Mouse (Mus musculus) limb, embryonic 11.5 days (tissue): Measurements from ENCODE around the gene Clns1a. TPM values are rescaled to one million over a fixed set of nuclear protein-coding genes. Genes with fewer than 3 reads are reported as not detected.

Source experiments
- ATAC-seq: fragments of 200-750 bp; cut with Nextera tagmentation; 2 replicates; pipeline ENCODE4 v1.8.0; 2017; ENCODE audit warnings: low read depth; ENCODE audit not compliant: insufficient number of reproducible peaks, low FRiP score, low TSS enrichment
- DNase-seq: peaks from one replicate; pipeline ENCODE4 v3.0.0-alpha.2; 2015; ENCODE audit warnings: low spot score
- H3K27ac ChIP-seq: fragments of 300-500 bp; sonication (generic); replicated peaks from 2 replicates; pipeline ENCODE4 v1.5.1; 2014; ENCODE audit warnings: low read depth, mild to moderate bottlenecking, low read length
- H3K27me3 ChIP-seq: fragments of 300-500 bp; sonication (generic); 2 replicates; pipeline ENCODE4 v1.6.1; 2014; ENCODE audit warnings: mild to moderate bottlenecking, low read length, mixed read lengths; ENCODE audit not compliant: control insufficient read depth, insufficient read depth
- H3K36me3 ChIP-seq: fragments of 300-500 bp; sonication (generic); 2 replicates; pipeline ENCODE4 v1.6.1; 2014; ENCODE audit warnings: mild to moderate bottlenecking, low read length, moderate library complexity, mixed read lengths; ENCODE audit not compliant: control insufficient read depth, insufficient read depth
- H3K4me1 ChIP-seq: fragments of 300-500 bp; sonication (generic); 2 replicates; pipeline ENCODE4 v1.6.1; 2014; ENCODE audit warnings: low read length, mixed read lengths; ENCODE audit not compliant: control insufficient read depth, insufficient read depth
- H3K4me2 ChIP-seq: fragments of 300-500 bp; sonication (generic); 2 replicates; pipeline ENCODE4 v1.6.1; 2014; ENCODE audit warnings: low read depth, mild to moderate bottlenecking, moderate library complexity; ENCODE audit not compliant: severe bottlenecking
- H3K4me3 ChIP-seq: fragments of 300-500 bp; sonication (generic); 2 replicates; pipeline ENCODE4 v1.5.1; 2014; ENCODE audit warnings: low read depth, low read length
- H3K9ac ChIP-seq: fragments of 300-500 bp; sonication (generic); 2 replicates; pipeline ENCODE4 v1.6.1; 2014; ENCODE audit warnings: mild to moderate bottlenecking, low read length
- H3K9me3 ChIP-seq: fragments of 300-500 bp; sonication (generic); 2 replicates; pipeline ENCODE4 v1.6.1; 2016; ENCODE audit warnings: low read length; ENCODE audit not compliant: control insufficient read depth
- WGBS: fragments of 180-500 bp; shearing (Covaris S2); extraction: QIAGEN DNeasy Blood & Tissue Kit; methylation state at CpG from one replicate; pipeline ENCODE4 v1.1.7; 2014; 5-methylcytosine and 5-hydroxymethylcytosine counted together
- polyA plus RNA-seq: library from polyadenylated mRNA; unstranded; fragments of >200 nt; fragmentation: Nextera tagmentation; extraction: Ambion mirVana; gene quantifications from 2 replicates; pipeline ENCODE4 v1.2.1, GENCODE M21; 2014

Clns1a gene
- polyA plus RNA-seq, 1 experiment from 2014 or later = 286 TPM

- H3K27me3 ChIP-seq = no peaks in the 10 kb centered on the region
- no peaks in the 10 kb centered on the region for H3K36me3 ChIP-seq
- no peaks in the 10 kb centered on the region for H3K4me1 ChIP-seq
- no peak overlapping the region for H3K27ac ChIP-seq
- WGBS = 86% methylated on average over 5 of the region's 5 CpGs
- H3K9ac ChIP-seq = no peak overlapping the region
- no peak overlapping the region for H3K4me2 ChIP-seq
- ATAC-seq (no peak), DNase-seq (no peak)
- H3K4me3 ChIP-seq = no peak overlapping the region
- H3K9me3 ChIP-seq = no peaks in the 10 kb centered on the region
Observed at GRCm38 (mm10) chr7:97733606-97734005, 37.2 kb downstream of the Clns1a start.

DNA sequence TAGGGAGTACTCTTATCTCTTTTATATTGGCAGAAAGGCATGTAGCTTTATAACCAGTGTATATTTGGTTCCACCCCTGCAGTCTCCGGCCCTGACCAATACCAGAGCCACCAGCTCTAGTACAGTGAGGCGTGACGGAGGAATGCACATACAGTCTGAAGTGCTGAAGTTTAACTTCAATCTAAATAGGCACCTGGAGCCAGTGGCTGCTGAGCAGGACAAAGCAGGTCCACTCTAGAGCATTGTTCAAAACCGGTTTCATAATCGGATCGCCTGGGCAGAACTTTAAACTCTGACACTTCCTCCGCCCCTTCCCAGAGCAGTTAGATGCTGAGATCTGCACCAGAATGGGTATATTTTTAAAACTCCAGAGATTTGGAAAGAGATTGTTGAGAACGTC, 38.6 kb downstream of the Clns1a start:
- Histone ChIP-seq H3K9me3 (no peaks in the 10 kb centered on the region), H3K4me1 (no peaks in the 10 kb centered on the region), H3K36me3 (no peaks in the 10 kb centered on the region), H3K4me2 (no peak overlapping the region), H3K9ac (no peak overlapping the region), H3K27me3 (no peaks in the 10 kb centered on the region), H3K27ac (no peak overlapping the region), H3K4me3 (no peak overlapping the region)
- DNase-seq = no peak
- ATAC-seq = no peak
- WGBS = 88% methylated on average over 8 of the region's 8 CpGs

DNA sequence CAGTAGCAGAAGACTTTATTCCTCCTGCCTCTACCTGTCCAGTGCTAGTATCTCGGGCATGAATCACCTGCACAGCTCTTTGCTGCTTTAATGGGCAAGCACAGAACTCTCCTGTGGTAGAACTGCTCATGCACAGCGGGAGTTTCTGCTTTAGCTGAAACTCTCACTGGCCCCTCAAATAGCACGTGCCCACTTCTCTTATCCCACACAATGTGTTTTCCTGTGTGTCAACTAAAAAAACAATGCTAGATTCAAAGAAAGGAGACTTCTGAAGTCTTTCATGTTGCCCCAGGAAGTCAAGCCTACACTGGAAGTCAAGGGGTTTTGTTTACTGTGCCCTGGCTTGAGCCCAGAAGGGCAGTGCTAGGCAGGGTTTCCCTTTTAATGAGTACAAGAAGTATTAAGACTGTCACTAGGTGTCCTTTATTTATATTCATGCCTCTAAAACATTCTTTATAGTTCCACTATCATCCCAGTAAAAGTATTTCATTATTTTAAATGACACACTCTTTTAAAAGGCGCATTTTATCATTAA, 39.5 kb downstream of the Clns1a start:
- H3K27me3 ChIP-seq = no peaks in the 10 kb centered on the region
- WGBS = 66% methylated on average over 4 of the region's 4 CpGs
- DNase-seq = no peak
- H3K9ac ChIP-seq = no peak overlapping the region
- no peaks in the 10 kb centered on the region for H3K9me3 ChIP-seq
- no peak for ATAC-seq
- no peaks in the 10 kb centered on the region for H3K4me1 ChIP-seq
- H3K36me3 ChIP-seq = no peaks in the 10 kb centered on the region
- no peak overlapping the region for H3K27ac ChIP-seq
- H3K4me2 ChIP-seq = no peak overlapping the region
- no peak overlapping the region for H3K4me3 ChIP-seq

DNA sequence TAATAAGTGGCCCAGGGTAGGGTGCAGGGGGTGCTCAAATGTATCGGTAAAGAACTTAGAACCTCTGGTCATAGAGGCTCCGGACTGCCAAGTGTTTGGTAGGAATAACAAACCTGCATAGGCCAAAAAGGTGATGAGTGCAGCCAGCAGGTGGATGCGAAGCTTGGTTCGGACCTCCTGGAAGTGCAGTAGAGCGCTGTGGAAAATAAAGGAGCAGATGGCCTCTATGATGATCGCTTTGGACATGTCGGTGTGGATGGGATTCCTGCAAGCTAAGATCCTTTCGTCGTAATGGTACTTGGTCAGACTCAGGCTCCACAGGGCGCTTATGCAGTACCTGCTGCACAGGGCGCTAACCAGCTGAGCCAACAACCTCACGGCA, 40.8 kb downstream of the Clns1a start:
- ATAC-seq (no peak), DNase-seq (no peak)
- Histone ChIP-seq H3K4me2 (peak overlapping the region; percentile 76), H3K27ac (no peak overlapping the region), H3K4me1 (no peaks in the 10 kb centered on the region), H3K9ac (no peak overlapping the region), H3K9me3 (no peaks in the 10 kb centered on the region), H3K36me3 (no peaks in the 10 kb centered on the region), H3K4me3 (peak overlapping the region; percentile 51), H3K27me3 (no peaks in the 10 kb centered on the region)
- 14% methylated on average over 12 of the region's 12 CpGs for WGBS

- Histone ChIP-seq H3K27ac (no peak within 1 kb of the TSS), H3K9me3 (no peaks in the 10 kb centered on the region), H3K4me1 (no peaks in the 10 kb centered on the region), H3K4me3 (peak within 1 kb of the TSS; percentile 51), H3K36me3 (no peaks in the 10 kb centered on the region), H3K9ac (peak within 1 kb of the TSS; percentile 58), H3K4me2 (peak within 1 kb of the TSS; percentile 76), H3K27me3 (no peaks in the 10 kb centered on the region)
- under 1% methylated on average over 58 of the region's 64 CpGs for WGBS
- ATAC-seq = peak; percentile 97
- peak; percentile 89 for DNase-seq
Observed at GRCm38 (mm10) chr7:97737638-97738456, 41.4 kb downstream of the Clns1a start, which contains the start of gene Aqp11. Gene Aqp11, minus strand, starts transcription at chr7:97738289.

GRCm38 (mm10) chr7:97740948-97741347, 44.5 kb downstream of the Clns1a start:
- Histone ChIP-seq H3K36me3 (no peaks in the 10 kb centered on the region), H3K27ac (no peak overlapping the region), H3K4me2 (no peak overlapping the region), H3K27me3 (no peaks in the 10 kb centered on the region), H3K9ac (no peak overlapping the region), H3K9me3 (no peaks in the 10 kb centered on the region), H3K4me1 (no peaks in the 10 kb centered on the region), H3K4me3 (no peak overlapping the region)
- ATAC-seq (no peak), DNase-seq (no peak)
- 66% methylated on average over 10 of the region's 10 CpGs for WGBS

DNA sequence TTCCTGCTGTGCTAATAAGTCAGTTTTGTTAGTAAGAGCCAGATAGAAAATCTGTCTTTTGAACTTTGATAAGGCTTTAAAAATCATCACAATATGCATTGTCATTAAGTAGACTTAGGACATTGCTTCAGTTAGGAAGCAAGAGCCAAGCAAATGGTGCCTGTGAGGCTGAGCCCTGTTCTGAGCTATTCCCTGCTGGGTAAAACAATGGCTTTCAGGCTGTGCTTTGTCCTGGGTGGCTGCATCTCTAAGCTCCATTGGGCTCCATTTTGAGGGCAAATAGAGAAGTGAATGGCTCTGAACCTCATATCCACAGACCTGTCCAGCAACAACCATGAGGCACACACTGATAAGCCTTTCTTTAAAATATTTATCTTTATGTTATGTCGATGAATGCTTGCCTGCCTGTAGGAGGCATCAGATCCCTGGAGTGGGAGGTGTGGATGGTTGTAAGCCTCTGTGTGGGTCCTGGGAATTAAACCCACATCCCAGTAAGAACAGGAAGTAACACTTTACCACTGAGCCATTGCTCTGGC, 45.4 kb downstream of the Clns1a start:
- WGBS = 50% methylated on average over 1 of the region's 1 CpGs
- no peak for ATAC-seq
- Histone ChIP-seq H3K36me3 (no peaks in the 10 kb centered on the region), H3K9me3 (no peaks in the 10 kb centered on the region), H3K9ac (no peak overlapping the region), H3K4me2 (no peak overlapping the region), H3K4me1 (no peaks in the 10 kb centered on the region), H3K27me3 (no peaks in the 10 kb centered on the region), H3K4me3 (no peak overlapping the region), H3K27ac (no peak overlapping the region)
- no peak for DNase-seq

GRCm38 (mm10) chr7:97745299-97745698, 48.9 kb downstream of the Clns1a start:
- Histone ChIP-seq H3K9ac (no peak overlapping the region; the same call in 1 of the 2 replicates), H3K27ac (no peak overlapping the region), H3K36me3 (no peaks in the 10 kb centered on the region), H3K4me2 (no peak overlapping the region), H3K4me1 (no peaks in the 10 kb centered on the region), H3K4me3 (no peak overlapping the region), H3K9me3 (no peaks in the 10 kb centered on the region), H3K27me3 (no peaks in the 10 kb centered on the region)
- DNase-seq (peak; percentile 79), ATAC-seq (no peak)
- WGBS = 18% methylated on average over 3 of the region's 3 CpGs
